Mouse (Mus musculus): ENCODE data around the gene Muc4.

Muc4 gene

GRCm38 (mm10) chr16:32735586-32735985, at the start of gene Muc4:
Gene Muc4 (plus strand): TSS chr16:32735886.
- DNase-seq, result no peak

DNA sequence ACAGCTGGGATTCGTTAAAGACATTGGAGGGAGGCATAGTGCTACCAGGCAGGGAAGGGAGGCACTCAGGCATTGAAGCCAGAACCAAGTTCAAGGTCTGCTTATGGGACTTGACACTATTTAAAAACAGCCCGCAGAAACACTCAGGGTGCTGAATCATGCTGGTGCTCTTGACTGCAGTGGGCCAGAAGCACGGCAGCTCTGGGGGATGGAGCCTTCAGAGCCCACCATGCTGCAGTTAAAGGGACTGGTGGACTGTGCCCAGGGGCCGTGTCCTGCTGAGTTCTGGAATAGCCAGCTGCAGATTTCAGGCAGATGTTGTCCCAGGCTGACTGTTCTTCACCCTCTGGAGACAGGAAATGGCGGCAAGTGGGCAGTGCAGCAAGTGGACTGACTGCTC, 49.7 kb upstream of the Muc4 start:
- no peak for DNase-seq

DNA sequence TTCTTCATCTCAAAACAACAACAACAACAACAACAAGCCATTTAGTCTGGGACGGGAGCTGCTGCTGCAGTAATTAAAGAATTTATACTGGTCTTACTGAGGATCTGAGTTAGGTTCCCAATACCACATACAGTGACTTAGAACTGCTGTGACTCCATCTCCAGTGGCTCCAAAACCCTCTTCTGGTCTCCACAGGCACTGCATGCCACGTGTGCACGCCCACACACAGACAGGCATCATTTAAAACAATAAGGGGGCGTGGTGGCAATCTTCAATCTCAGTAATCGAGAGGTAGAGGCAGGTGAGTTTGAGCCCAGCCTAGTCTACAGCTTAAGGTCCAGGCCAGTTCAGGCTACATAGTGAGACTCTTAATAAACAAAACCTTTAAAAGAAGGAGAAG, 48.5 kb upstream of the Muc4 start:
- DNase-seq, result no peak

GRCm38 (mm10) chr16:32688770-32689169, 46.9 kb upstream of the Muc4 start:
- DNase-seq, result no peak

DNA sequence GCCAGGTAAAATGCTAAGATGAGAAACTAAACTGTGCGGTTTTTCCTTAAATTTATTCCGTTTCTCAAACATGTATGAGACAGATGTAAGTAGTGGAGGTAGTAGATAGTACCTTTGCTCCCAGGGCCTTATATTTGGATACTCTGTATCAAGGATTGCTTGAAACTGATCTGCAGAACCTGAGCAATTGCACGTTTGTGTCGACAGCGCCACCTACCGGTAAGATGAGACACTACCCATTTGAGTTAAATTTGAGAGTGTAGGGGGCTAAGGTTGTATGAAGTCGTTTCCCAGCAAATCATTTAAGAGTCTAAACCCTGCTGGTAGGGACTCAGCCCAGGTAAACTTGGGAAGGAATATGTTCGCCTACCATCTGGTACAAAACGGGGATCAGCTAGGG, 46.2 kb upstream of the Muc4 start:
- DNase-seq, result peak; percentile 77

- DNase-seq, result no peak
Observed at GRCm38 (mm10) chr16:32696841-32697464, 38.7 kb upstream of the Muc4 start.

GRCm38 (mm10) chr16:32697665-32698446, 37.8 kb upstream of the Muc4 start:
- no peak for DNase-seq

DNA sequence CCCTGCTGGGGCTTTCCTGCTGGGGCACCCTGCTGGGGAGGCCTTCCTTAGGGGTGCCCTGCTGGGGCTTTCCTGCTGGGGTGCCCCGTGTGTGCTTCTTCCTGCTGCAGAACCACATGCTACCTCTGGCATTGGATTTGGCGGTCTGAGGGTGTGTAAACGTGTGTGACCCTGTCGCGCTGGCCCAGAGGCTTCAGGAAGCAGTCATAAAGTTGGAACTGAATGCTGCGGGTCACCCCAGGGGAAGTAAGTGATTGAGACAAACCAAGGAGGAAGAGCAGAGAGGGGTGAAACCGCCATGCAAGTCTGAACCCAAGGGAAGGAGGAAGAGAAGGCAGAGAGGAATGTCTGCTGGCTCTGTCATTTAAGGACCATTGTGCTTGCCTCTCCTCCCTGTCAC, 37.1 kb upstream of the Muc4 start:
- no peak for DNase-seq

DNA sequence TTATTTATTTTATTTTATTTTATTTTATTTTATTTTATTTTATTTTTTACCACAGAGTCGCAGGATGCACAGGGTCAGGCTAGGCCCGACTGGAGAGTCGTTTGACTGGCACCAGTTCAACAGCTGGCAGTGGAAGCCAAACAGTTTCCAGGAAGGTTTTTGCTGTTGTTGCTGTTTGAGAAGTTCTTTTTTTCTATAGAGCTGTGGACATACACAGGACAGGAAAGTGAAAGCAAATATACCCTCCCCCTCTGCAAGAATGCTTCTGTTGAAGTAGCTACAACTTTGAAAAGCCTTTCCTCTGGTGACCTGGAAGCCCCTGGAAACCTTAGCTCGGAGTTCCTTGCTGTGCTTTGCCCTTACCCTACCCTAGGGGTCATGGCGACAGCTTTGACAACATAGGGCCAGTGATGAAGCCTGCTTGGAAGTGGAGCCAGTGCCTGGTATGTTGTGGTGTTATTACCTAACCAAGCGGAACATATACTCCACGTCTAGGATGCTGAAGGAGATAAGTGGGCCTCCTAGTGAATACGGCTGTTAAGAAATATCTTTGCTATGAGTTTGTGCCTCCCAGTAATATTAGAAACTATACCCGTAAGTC, 32.3 kb upstream of the Muc4 start:
- no peak for DNase-seq

DNA sequence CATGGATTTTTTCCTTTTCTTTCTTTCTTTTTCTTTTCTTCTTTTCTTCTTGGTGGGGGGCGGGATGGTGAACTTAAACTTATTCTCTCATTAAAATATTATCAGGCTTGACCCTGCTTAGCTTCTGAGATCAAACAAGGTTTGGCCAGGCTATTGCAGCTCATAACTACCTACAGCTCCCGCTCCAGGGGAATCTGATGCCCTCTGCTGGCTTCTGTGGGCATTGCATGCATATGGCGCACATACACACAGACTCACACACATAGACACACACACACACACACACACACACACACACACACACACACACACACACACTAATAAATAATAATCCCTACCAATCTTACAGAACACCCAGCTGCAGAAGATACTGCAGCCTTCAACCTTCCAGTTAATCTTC, 30.1 kb upstream of the Muc4 start:
- DNase-seq, result no peak

GRCm38 (mm10) chr16:32707111-32707823, 28.4 kb upstream of the Muc4 start:
- DNase-seq, result no peak

GRCm38 (mm10) chr16:32707824-32708456, 27.7 kb upstream of the Muc4 start:
- no peak for DNase-seq

DNA sequence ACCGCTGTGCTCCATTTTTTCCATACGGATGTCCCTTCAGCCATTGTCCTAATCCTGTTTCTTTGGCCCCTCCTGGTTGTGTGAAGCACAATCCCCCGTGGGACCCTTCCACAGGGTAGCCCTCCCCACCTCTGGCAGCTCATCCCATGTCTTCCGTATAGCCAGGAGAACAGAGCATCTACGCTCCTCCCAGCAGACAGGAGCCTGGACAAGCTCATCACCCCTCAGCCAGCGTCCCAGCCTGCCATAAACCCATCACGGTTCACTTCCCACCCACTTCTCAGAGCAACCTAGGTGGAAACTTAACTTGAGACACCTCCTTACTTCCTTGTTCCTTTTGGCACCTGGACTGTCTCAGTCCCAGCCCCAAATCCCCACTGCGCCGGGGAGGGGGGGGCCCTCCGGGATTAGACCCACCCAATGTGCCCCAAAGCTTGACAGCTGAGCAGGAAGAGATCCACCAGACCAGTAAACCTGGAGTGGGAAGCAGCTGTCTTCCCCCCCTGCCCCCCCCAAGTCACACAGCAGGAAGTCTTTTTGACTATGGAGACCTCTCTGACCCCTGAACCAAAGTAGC, 27.1 kb upstream of the Muc4 start:
- DNase-seq, result no peak

- no peak for DNase-seq
Observed at GRCm38 (mm10) chr16:32709116-32709515, 26.6 kb upstream of the Muc4 start.

GRCm38 (mm10) chr16:32710426-32711070, 25.1 kb upstream of the Muc4 start:
- DNase-seq, result no peak

DNA sequence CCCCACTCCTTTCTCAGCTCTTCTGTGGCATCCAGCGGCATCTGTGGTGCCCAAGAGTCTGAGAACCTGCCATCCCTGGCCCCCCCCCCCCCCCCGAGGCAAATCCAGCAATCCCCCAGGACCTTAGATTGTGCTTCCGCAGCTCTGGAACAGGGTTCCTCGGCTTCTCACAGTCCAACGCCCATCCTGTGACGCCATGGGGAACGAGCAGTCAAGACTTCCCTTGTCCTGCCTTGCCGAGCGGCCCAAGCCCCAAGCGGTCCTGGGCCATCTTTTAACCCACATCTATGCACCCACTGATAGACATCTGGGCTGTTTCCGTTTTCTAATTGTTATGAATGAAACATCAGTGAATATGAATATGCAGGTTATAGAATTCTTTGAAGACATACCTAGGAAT, 23.5 kb upstream of the Muc4 start:
- DNase-seq, result no peak

DNA sequence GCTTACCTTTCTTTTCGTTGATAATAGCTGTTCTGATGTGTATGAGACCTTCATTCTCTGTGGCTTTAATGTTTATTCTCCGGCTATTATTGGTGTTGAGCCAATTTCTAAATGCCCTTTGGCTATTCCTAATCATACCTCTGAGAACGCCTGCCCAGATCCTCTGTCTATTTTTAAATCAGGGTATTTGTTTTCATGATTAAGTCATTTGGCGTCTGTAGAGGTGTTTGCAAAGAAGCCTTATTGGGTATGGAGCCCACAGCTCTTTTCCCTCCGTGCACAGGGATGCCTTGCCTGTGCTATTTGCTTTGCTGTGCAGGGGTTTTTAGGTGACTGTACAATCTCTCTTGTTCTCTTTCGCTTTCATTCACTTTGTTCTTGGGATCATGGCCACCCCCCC, 22.1 kb upstream of the Muc4 start:
- no peak for DNase-seq

- DNase-seq, result no peak
Observed at GRCm38 (mm10) chr16:32715364-32715763, 20.3 kb upstream of the Muc4 start.

GRCm38 (mm10) chr16:32723163-32723562, 12.5 kb upstream of the Muc4 start:
- DNase-seq, result no peak

DNA sequence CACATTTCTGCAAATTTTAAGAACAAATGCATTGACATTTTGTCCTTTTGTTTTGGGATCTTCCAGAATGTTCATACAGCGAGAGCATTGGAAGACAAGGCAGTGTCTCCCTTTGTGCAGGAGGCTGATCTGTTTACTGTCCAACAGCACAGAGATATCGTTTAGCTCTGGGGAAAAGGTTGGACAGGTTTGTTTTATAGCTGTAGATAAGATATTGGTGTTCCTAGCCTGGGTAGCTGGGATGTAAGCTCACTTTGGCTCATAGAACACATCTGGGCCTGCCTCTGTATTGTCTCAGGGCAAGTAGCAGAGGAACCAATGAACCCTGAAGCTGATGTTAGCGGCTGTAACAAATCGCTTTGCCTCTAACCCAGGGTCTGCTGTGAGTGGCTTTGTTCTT, 11.9 kb upstream of the Muc4 start:
- no peak for DNase-seq

DNA sequence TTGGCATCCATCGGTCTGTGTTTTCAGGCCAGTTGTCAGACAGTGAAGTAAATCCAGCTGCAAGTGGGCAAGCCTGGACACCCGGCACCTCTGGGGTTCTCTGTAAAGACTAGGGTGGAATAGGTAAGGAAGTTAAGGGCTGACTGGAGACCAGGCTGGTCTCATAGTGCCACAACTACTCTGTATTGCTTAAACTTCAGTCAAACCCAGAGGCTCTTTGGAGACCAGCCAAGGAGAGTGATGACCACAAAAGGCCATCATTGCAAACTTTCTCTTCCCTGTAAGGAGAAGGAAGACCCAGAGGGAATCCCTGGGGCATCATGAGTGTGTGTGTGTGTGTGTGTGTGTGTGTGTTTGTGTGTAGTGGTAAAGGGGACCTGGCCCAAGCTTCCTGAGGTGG, 11.4 kb upstream of the Muc4 start:
- DNase-seq, result no peak

- no peak for DNase-seq
Observed at GRCm38 (mm10) chr16:32726501-32726900, 9.2 kb upstream of the Muc4 start.
